Mouse (Mus musculus) kidney, adult 2 months (tissue): Measurements from ENCODE around the gene Stk16. TPM values are rescaled to one million over a fixed set of nuclear protein-coding genes. Genes with fewer than 3 reads are reported as not detected.

Source experiments
- DNase-seq: peaks from one replicate; pipeline ENCODE4 v3.0.0; 2021
- H3K27ac ChIP-seq: fragments of 200-500 bp; 2 replicates; pipeline ENCODE4 v1.5.1; 2012; ENCODE audit warnings: low read depth, low read length, control low read depth, inconsistent platforms; ENCODE audit not compliant: insufficient read depth
- H3K27me3 ChIP-seq: fragments of 200-500 bp; replicated peaks from 2 replicates; pipeline ENCODE4 v1.6.1; 2012; ENCODE audit warnings: mild to moderate bottlenecking, moderate library complexity, low read length, inconsistent platforms; ENCODE audit not compliant: control insufficient read depth, insufficient read depth
- H3K36me3 ChIP-seq: fragments of 200-500 bp; 2 replicates; pipeline ENCODE4 v1.6.1; 2012; ENCODE audit warnings: mild to moderate bottlenecking, moderate library complexity, low read length, inconsistent platforms; ENCODE audit not compliant: control insufficient read depth, insufficient read depth
- H3K4me1 ChIP-seq: fragments of 200-500 bp; 2 replicates; pipeline ENCODE4 v1.6.1; 2011; ENCODE audit warnings: low read length; ENCODE audit not compliant: control insufficient read depth, insufficient read depth
- H3K4me3 ChIP-seq: fragments of 200-500 bp; 2 replicates; pipeline ENCODE4 v1.5.1; 2011; ENCODE audit warnings: mild to moderate bottlenecking, low read depth, low read length, control low read depth; ENCODE audit not compliant: insufficient read depth
- CTCF ChIP-seq: fragments of 200-500 bp; conservative IDR thresholded peaks from 2 replicates; pipeline ENCODE4 v1.5.1; 2011; ENCODE audit warnings: low read depth, mild to moderate bottlenecking, control low read depth, low read length, moderate library complexity, mixed read lengths; ENCODE audit not compliant: insufficient read depth, insufficient read length
- POLR2A ChIP-seq: fragments of 200-500 bp; IDR thresholded peaks from one replicate; pipeline ENCODE4 v1.6.1; 2011; ENCODE audit warnings: low read depth, low read length, control low read depth
- WGBS: fragments of 180-500 bp; shearing (Covaris S2); methylation state at CpG from one replicate; pipeline ENCODE4 v1.1.7; 2018; 5-methylcytosine and 5-hydroxymethylcytosine counted together
- polyA plus RNA-seq: library from polyadenylated mRNA; depleted of rRNA; stranded (reverse); fragments of >200 nt; gene quantifications from 2 replicates; pipeline ENCODE4 v1.2.3, GENCODE M21; 2012

The Stk16 gene
- polyA plus RNA-seq, 1 experiment: 254 TPM

- DNase-seq: peak; percentile 97
- TF ChIP-seq POLR2A: peak; percentile 67
- no peak for TF ChIP-seq CTCF
- Histone ChIP-seq H3K36me3 (peaks cover 10% of the 10 kb centered on the region; the same call in 1 of the 2 replicates), H3K4me3 (no peak overlapping the region), H3K27ac (peak overlapping the region; percentile 95), H3K27me3 (no peaks in the 10 kb centered on the region), H3K4me1 (peaks cover 37% of the 10 kb centered on the region)
- WGBS: 34% methylated on average over 2 of the region's 2 CpGs
Observed at GRCm38 (mm10) chr1:75214442-75214841, 3.8 kb downstream of the Stk16 start.

GRCm38 (mm10) chr1:75214886-75215285 lies 4.2 kb downstream of the Stk16 start:
- Histone ChIP-seq H3K27me3 (no peaks in the 10 kb centered on the region), H3K4me1 (peaks cover 39% of the 10 kb centered on the region), H3K36me3 (peaks cover 10% of the 10 kb centered on the region; the same call in 1 of the 2 replicates), H3K4me3 (no peak overlapping the region), H3K27ac (peak overlapping the region; percentile 95)
- peak; percentile 93 for DNase-seq
- TF ChIP-seq POLR2A (no peak), CTCF (no peak)
- 25% methylated on average over 5 of the region's 5 CpGs for WGBS

DNA sequence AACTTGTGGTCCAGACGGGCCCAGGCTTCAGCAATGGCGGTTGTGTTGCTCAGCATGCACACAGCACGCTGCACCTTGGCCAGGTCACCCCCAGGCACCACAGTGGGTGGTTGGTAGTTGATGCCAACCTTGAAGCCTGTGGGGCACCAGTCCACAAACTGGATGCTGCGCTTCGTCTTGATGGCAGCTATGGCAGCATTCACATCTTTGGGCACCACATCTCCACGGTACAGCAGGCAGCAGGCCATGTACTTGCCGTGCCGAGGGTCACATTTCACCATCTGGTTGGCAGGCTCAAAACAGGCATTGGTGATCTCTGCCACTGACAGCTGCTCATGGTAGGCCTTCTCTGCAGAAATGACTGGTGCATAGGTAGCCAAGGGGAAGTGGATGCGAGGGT lies 5.1 kb downstream of the Stk16 start:
- H3K4me1 ChIP-seq: peaks cover 40% of the 10 kb centered on the region
- H3K27ac ChIP-seq: peak overlapping the region; percentile 95
- no peak overlapping the region for H3K4me3 ChIP-seq
- TF ChIP-seq POLR2A: no peak
- TF ChIP-seq CTCF: no peak
- peaks cover 10% of the 10 kb centered on the region; the same call in 1 of the 2 replicates for H3K36me3 ChIP-seq
- WGBS: 57% methylated on average over 9 of the region's 9 CpGs
- DNase-seq: peak; percentile 38
- H3K27me3 ChIP-seq: no peaks in the 10 kb centered on the region

- H3K4me3 ChIP-seq: peak overlapping the region; percentile 80
- TF ChIP-seq CTCF (no peak), POLR2A (no peak)
- H3K27ac ChIP-seq: peak overlapping the region; percentile 80
- peaks cover 35% of the 10 kb centered on the region for H3K4me1 ChIP-seq
- peaks cover 10% of the 10 kb centered on the region; the same call in 1 of the 2 replicates for H3K36me3 ChIP-seq
- DNase-seq: peak; percentile 60
- H3K27me3 ChIP-seq: no peaks in the 10 kb centered on the region
- 42% methylated on average over 13 of the region's 13 CpGs for WGBS
Observed at GRCm38 (mm10) chr1:75216797-75217585, 6.4 kb downstream of the Stk16 start.

GRCm38 (mm10) chr1:75217893-75218226 lies 7.2 kb downstream of the Stk16 start:
- no peaks in the 10 kb centered on the region for H3K27me3 ChIP-seq
- TF ChIP-seq POLR2A (no peak), CTCF (no peak)
- H3K27ac ChIP-seq: peak overlapping the region; percentile 80
- H3K4me1 ChIP-seq: peaks cover 30% of the 10 kb centered on the region
- H3K36me3 ChIP-seq: peaks cover 10% of the 10 kb centered on the region; the same call in 1 of the 2 replicates
- no peak for DNase-seq
- H3K4me3 ChIP-seq: peak overlapping the region; percentile 80
- WGBS: 3% methylated on average over 6 of the region's 6 CpGs

- Histone ChIP-seq H3K4me3 (peak overlapping the region; percentile 80), H3K36me3 (peaks cover 7% of the 10 kb centered on the region; the same call in 1 of the 2 replicates), H3K4me1 (peaks cover 28% of the 10 kb centered on the region), H3K27ac (peak overlapping the region; percentile 80), H3K27me3 (no peaks in the 10 kb centered on the region)
- DNase-seq: peak; percentile 48
- 1% methylated on average over 38 of the region's 38 CpGs for WGBS
- TF ChIP-seq POLR2A: peak; percentile 5
- no peak for TF ChIP-seq CTCF
Observed at GRCm38 (mm10) chr1:75218227-75219001, 7.8 kb downstream of the Stk16 start.

GRCm38 (mm10) chr1:75219078-75219477 lies 8.4 kb downstream of the Stk16 start:
- Histone ChIP-seq H3K4me1 (peaks cover 23% of the 10 kb centered on the region), H3K4me3 (peak overlapping the region; percentile 80), H3K36me3 (peaks cover 6% of the 10 kb centered on the region; the same call in 1 of the 2 replicates), H3K27ac (peak overlapping the region; percentile 80), H3K27me3 (no peaks in the 10 kb centered on the region)
- peak; percentile 97 for DNase-seq
- TF ChIP-seq CTCF (peak; percentile 35), POLR2A (peak; percentile 99)
- WGBS: under 1% methylated on average over 24 of the region's 24 CpGs
